Mouse (Mus musculus): ENCODE results near the gene Zfp651. TPM values are rescaled to one million over a fixed set of nuclear protein-coding genes. Genes with fewer than 3 reads are reported as not detected.

Gene Zfp651
- total RNA-seq, 2 experiments from 2014 or later, result 101 to 109 TPM

- peak in 1 of 2 experiments; percentile 3 for DNase-seq (ENCODE audit: extremely low spot score in 1 of 2, low spot score in 1 of 2)
These were observed 2.7 kb downstream of the Zfp651 start for GRCm38 (mm10) chr9:121761787-121762186.

GRCm38 (mm10) chr9:121762248-121762647 lies 3.1 kb downstream of the Zfp651 start:
- DNase-seq (ENCODE audit: extremely low spot score in 1 of 2, low spot score in 1 of 2), result no peak

- DNase-seq (ENCODE audit: extremely low spot score in 1 of 2, low spot score in 1 of 2), result no peak
These were observed 3.6 kb downstream of the Zfp651 start for GRCm38 (mm10) chr9:121762761-121763160.

GRCm38 (mm10) chr9:121763716-121764115 lies 4.6 kb downstream of the Zfp651 start:
- DNase-seq (ENCODE audit: extremely low spot score in 1 of 2, low spot score in 1 of 2), result peak; percentile 19 to 41

- DNase-seq (ENCODE audit: extremely low spot score in 1 of 2, low spot score in 1 of 2), result no peak
These were observed 6.2 kb downstream of the Zfp651 start for GRCm38 (mm10) chr9:121765166-121765855.

- no peak for DNase-seq (ENCODE audit: extremely low spot score in 1 of 2, low spot score in 1 of 2)
These were observed 13.3 kb downstream of the Zfp651 start for GRCm38 (mm10) chr9:121772412-121772811.

GRCm38 (mm10) chr9:121775951-121776350 lies 16.8 kb downstream of the Zfp651 start:
- no peak for DNase-seq (ENCODE audit: extremely low spot score in 1 of 2, low spot score in 1 of 2)

GRCm38 (mm10) chr9:121776511-121776910 lies 17.4 kb downstream of the Zfp651 start:
- DNase-seq (ENCODE audit: extremely low spot score in 1 of 2, low spot score in 1 of 2), result no peak

GRCm38 (mm10) chr9:121777484-121778065 lies 18.4 kb downstream of the Zfp651 start, which contains the start of gene Klhl40:
TSS of gene Klhl40 (plus strand) at chr9:121777607.
- no peak for DNase-seq (ENCODE audit: extremely low spot score in 1 of 2, low spot score in 1 of 2)

GRCm38 (mm10) chr9:121778066-121778624 lies 19.0 kb downstream of the Zfp651 start:
- peak; percentile 54 to 60 for DNase-seq (ENCODE audit: extremely low spot score in 1 of 2, low spot score in 1 of 2)

- DNase-seq (ENCODE audit: extremely low spot score in 1 of 2, low spot score in 1 of 2), result no peak
These were observed 25.7 kb downstream of the Zfp651 start for GRCm38 (mm10) chr9:121784801-121785200.

GRCm38 (mm10) chr9:121785261-121785660 lies 26.1 kb downstream of the Zfp651 start:
- DNase-seq (ENCODE audit: extremely low spot score in 1 of 2, low spot score in 1 of 2), result no peak

- no peak for DNase-seq (ENCODE audit: extremely low spot score in 1 of 2, low spot score in 1 of 2)
These were observed 27.2 kb downstream of the Zfp651 start for GRCm38 (mm10) chr9:121786359-121786758.

GRCm38 (mm10) chr9:121791206-121791605 lies 32.1 kb downstream of the Zfp651 start:
- peak in 1 of 2 experiments; percentile 58 for DNase-seq (ENCODE audit: extremely low spot score in 1 of 2, low spot score in 1 of 2)

- DNase-seq (ENCODE audit: extremely low spot score in 1 of 2, low spot score in 1 of 2), result no peak
These were observed 32.8 kb downstream of the Zfp651 start, which contains the start of gene Hhatl for GRCm38 (mm10) chr9:121791757-121792521. TSS of gene Hhatl (minus strand) at chr9:121792507.

GRCm38 (mm10) chr9:121794972-121795539 lies 35.9 kb downstream of the Zfp651 start:
- DNase-seq (ENCODE audit: extremely low spot score in 1 of 2, low spot score in 1 of 2), result peak in 1 of 2 experiments; percentile 29

- no peak for DNase-seq (ENCODE audit: extremely low spot score in 1 of 2, low spot score in 1 of 2)
These were observed 38.6 kb downstream of the Zfp651 start for GRCm38 (mm10) chr9:121797722-121798121.

GRCm38 (mm10) chr9:121798887-121799520 lies 39.9 kb downstream of the Zfp651 start:
- no peak for DNase-seq (ENCODE audit: extremely low spot score in 1 of 2, low spot score in 1 of 2)

- no peak for DNase-seq (ENCODE audit: extremely low spot score in 1 of 2, low spot score in 1 of 2)
These were observed 43.6 kb downstream of the Zfp651 start for GRCm38 (mm10) chr9:121802747-121803146.

GRCm38 (mm10) chr9:121807546-121807945 lies 48.4 kb downstream of the Zfp651 start:
- no peak for DNase-seq (ENCODE audit: extremely low spot score in 1 of 2, low spot score in 1 of 2)
